Comparison of ENCODE assay signal across 26 mouse cellular contexts in the genomic region with DNA sequence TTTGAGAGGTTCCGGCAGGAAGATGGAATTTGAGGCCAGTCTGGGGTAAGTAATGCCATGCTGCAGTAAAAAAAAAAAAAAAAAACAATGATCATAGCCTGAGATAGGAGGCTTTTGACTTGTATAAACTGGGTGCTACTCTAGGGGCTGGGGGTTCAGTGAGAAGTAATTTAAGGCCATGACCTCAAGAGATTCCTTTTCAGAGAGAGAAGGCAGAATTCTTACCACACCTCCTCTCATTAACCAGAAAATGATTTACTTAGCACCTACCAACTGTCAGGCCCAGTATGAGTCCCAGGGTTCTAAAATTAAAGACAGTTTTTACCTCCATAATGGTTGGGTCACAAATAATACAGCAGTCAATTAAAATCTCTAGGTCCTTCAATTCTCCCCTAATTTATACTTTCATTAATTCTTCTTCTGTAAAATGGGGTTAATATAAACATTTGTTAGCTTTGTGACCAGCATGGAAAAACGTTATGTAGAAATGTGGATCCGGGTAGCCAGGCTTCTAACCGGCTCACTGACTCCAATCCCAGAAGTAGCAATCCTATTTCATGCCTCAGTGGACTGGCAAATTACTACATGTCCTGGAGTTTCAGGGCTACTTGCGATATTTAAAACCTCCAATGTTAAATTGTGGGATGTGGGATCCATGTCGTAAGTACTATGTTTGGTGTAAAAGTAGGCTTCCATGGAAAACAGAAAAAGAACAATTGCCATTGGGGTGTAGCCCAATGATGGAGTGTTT. TPM values are rescaled to one million over a fixed set of nuclear protein-coding genes. Genes with fewer than 3 reads are reported as not detected.
A peak's percentile ranks its signal among the peaks of the same experiment; 100 is the strongest.
DNase-seq lines count a peak whose midpoint lies in the region; ATAC-seq and TF ChIP-seq lines count a peak whose summit lies in the region.
"Had no signal": no experiment of that assay in that cellular context is flagged by ENCODE, and none has a peak within 500 bp of the region (broad histone marks: within the 10 kb centered on the region; RNA-seq: fewer than 3 reads in every experiment).

No protein-coding gene starts in this region.

- H3K9me3 ChIP-seq in kidney, embryonic 15.5 days (replicated peaks) = no peaks in the 10 kb centered on the region
- H3K9me3 ChIP-seq in midbrain, postnatal 0 days (ENCODE audit: low read length) = no peaks in the 10 kb centered on the region
- H3K9me3 ChIP-seq in midbrain, embryonic 13.5 days = no peaks in the 10 kb centered on the region
- H3K9me3 ChIP-seq: heart, embryonic 10.5 days; heart, embryonic 15.5 days; hindbrain, embryonic 12.5 days; limb, embryonic 10.5 days; limb, embryonic 15.5 days; liver, embryonic 13.5 days; megakaryocyte, embryonic 14.5 days; midbrain, embryonic 12.5 days had no signal

- peak; percentile 83 for ATAC-seq in kidney, embryonic 15.5 days (replicated peaks; ENCODE audit: low FRiP score)
- ATAC-seq in midbrain, postnatal 0 days (ENCODE audit: low FRiP score) = no peak
- ATAC-seq in midbrain, embryonic 13.5 days = no peak
- ATAC-seq: forebrain, embryonic 14.5 days; intestine, embryonic 16.5 days; lung, postnatal 0 days had no signal

- 0 out of 2 replicates have a peak overlapping the region, but pooled peaks have one; percentile 12 for H3K4me2 ChIP-seq in kidney, embryonic 15.5 days
- no peak overlapping the region for H3K4me2 ChIP-seq in midbrain, postnatal 0 days (ENCODE audit: low read depth, low read length, poor library complexity, severe bottlenecking)
- no peak overlapping the region for H3K4me2 ChIP-seq in midbrain, embryonic 13.5 days (replicated peaks)
- H3K4me2 ChIP-seq: heart, embryonic 15.5 days; hindbrain, embryonic 12.5 days; limb, embryonic 15.5 days; liver, embryonic 13.5 days; midbrain, embryonic 12.5 days had no signal

- H3K9ac ChIP-seq in kidney, embryonic 15.5 days = no peak overlapping the region
- no peak overlapping the region for H3K9ac ChIP-seq in midbrain, postnatal 0 days (replicated peaks; ENCODE audit: low read length, poor library complexity, severe bottlenecking)
- H3K9ac ChIP-seq in midbrain, embryonic 13.5 days (replicated peaks) = no peak overlapping the region
- H3K9ac ChIP-seq: heart, embryonic 15.5 days; hindbrain, embryonic 12.5 days; limb, embryonic 15.5 days; liver, embryonic 13.5 days; midbrain, embryonic 12.5 days had no signal

- H3K36me3 ChIP-seq in kidney, embryonic 15.5 days = no peaks in the 10 kb centered on the region
- H3K36me3 ChIP-seq in midbrain, postnatal 0 days (ENCODE audit: insufficient read depth, low read length) = no peaks in the 10 kb centered on the region
- H3K36me3 ChIP-seq in midbrain, embryonic 13.5 days = no peaks in the 10 kb centered on the region
- H3K36me3 ChIP-seq: heart, embryonic 10.5 days; heart, embryonic 15.5 days; hindbrain, embryonic 12.5 days; limb, embryonic 10.5 days; limb, embryonic 15.5 days; liver, embryonic 13.5 days; midbrain, embryonic 12.5 days had no signal

- H3K4me3 ChIP-seq in kidney, embryonic 15.5 days (replicated peaks) = no peak overlapping the region
- no peak overlapping the region for H3K4me3 ChIP-seq in midbrain, postnatal 0 days (ENCODE audit: low read depth, low read length)
- H3K4me3 ChIP-seq in midbrain, embryonic 13.5 days (replicated peaks) = no peak overlapping the region
- H3K4me3 ChIP-seq: heart, embryonic 10.5 days; heart, embryonic 15.5 days; hindbrain, embryonic 12.5 days; limb, embryonic 10.5 days; limb, embryonic 15.5 days; liver, embryonic 13.5 days; megakaryocyte, embryonic 14.5 days; midbrain, embryonic 12.5 days had no signal

- peak; percentile 9 for DNase-seq in embryo, embryonic 10.5 days (ENCODE audit: low spot score)
- DNase-seq in embryo, embryonic 11 days = no peak
- no peak for DNase-seq in kidney, postnatal 10 days
- peak; percentile 46 for DNase-seq in midbrain, postnatal 0 days (ENCODE audit: low spot score)
- no peak for DNase-seq in ovary, postnatal 36 days (ENCODE audit: low spot score)
- DNase-seq: adrenal gland, postnatal 14 days; gastrocnemius, postnatal 25 days; heart, adult 11 months; kidney, postnatal 4 days; liver, embryonic 13.5 days; lung, adult 18-20 months; lung, postnatal 4 days; right cerebral cortex, postnatal 14 days; thymus, postnatal 4 days had no signal

- peak overlapping the region; percentile 82 for H3K27ac ChIP-seq in kidney, embryonic 15.5 days
- H3K27ac ChIP-seq in midbrain, postnatal 0 days (ENCODE audit: low read depth, low read length) = no peak overlapping the region
- no peak overlapping the region for H3K27ac ChIP-seq in midbrain, embryonic 13.5 days
- H3K27ac ChIP-seq: heart, embryonic 10.5 days; heart, embryonic 15.5 days; hindbrain, embryonic 12.5 days; limb, embryonic 10.5 days; limb, embryonic 15.5 days; liver, embryonic 13.5 days; midbrain, embryonic 12.5 days had no signal

- no peaks in the 10 kb centered on the region for H3K27me3 ChIP-seq in kidney, embryonic 15.5 days
- no peaks in the 10 kb centered on the region for H3K27me3 ChIP-seq in midbrain, postnatal 0 days (ENCODE audit: insufficient read depth, low read length)
- H3K27me3 ChIP-seq in midbrain, embryonic 13.5 days = no peaks in the 10 kb centered on the region
- H3K27me3 ChIP-seq: heart, embryonic 15.5 days; hindbrain, embryonic 12.5 days; limb, embryonic 15.5 days; liver, embryonic 13.5 days; megakaryocyte, embryonic 14.5 days; midbrain, embryonic 12.5 days had no signal

- 27% methylated on average over 6 of the region's 6 CpGs for WGBS in kidney, embryonic 15.5 days
- WGBS in midbrain, postnatal 0 days = 37% methylated on average over 6 of the region's 6 CpGs
- 37% methylated on average over 6 of the region's 6 CpGs for WGBS in midbrain, embryonic 13.5 days

- H3K4me1 ChIP-seq in kidney, embryonic 15.5 days = peaks cover 20% of the 10 kb centered on the region
- H3K4me1 ChIP-seq in midbrain, postnatal 0 days (ENCODE audit: insufficient read depth, low read length) = no peaks in the 10 kb centered on the region
- H3K4me1 ChIP-seq in midbrain, embryonic 13.5 days (replicated peaks) = no peaks in the 10 kb centered on the region
- H3K4me1 ChIP-seq: heart, embryonic 10.5 days; heart, embryonic 15.5 days; hindbrain, embryonic 12.5 days; limb, embryonic 10.5 days; limb, embryonic 15.5 days; liver, embryonic 13.5 days; midbrain, embryonic 12.5 days had no signal

- no peak for TF ChIP-seq CTCF in midbrain, postnatal 0 days (IDR thresholded peaks at IDR 0.05)

RNA-seq across cellular contexts. Expression of a gene that starts 19.7 kb away (rescaled TPM):
- 7.4 and 7.6 TPM in 2 replicates for polyA plus RNA-seq in kidney, embryonic 15.5 days (2015; fragmentation: Nextera tagmentation; extraction: Ambion mirVana)
- total RNA-seq in midbrain, postnatal 0 days (2014; rRNA removed) = 24.3 and 28.0 TPM in 2 replicates
- 3.0 and 3.1 TPM in 2 replicates for polyA plus RNA-seq in midbrain, postnatal 0 days (2015; fragmentation: Nextera tagmentation; extraction: Ambion mirVana)
- 5.5 and 7.0 TPM in 2 replicates for polyA plus RNA-seq in midbrain, embryonic 13.5 days (2015; fragmentation: Nextera tagmentation; extraction: Ambion mirVana)

Comparison
In these comparisons a context has a peak if more than half of its experiments do, and no peak if none do; other contexts are left out.
1. DNase-seq: peak in embryo, embryonic 10.5 days (single experiment) and midbrain, postnatal 0 days (single experiment); none in embryo, embryonic 11 days (single experiment), kidney, postnatal 10 days (single experiment) and ovary, postnatal 36 days (single experiment).